Mouse (Mus musculus) yolk sac, embryonic 10.5 days (tissue): ENCODE results near the gene Me3.

Source experiments
- DNase-seq: peaks from one replicate; pipeline ENCODE4 v3.0.0-alpha.2; 2017; ENCODE audit warnings: low spot score

The Me3 gene

GRCm38 (mm10) chr7:89632342-89633251, at the start of gene Me3:
TSS of gene Me3 (plus strand) at chr7:89632392.
- DNase-seq, result peak; percentile 17

DNA sequence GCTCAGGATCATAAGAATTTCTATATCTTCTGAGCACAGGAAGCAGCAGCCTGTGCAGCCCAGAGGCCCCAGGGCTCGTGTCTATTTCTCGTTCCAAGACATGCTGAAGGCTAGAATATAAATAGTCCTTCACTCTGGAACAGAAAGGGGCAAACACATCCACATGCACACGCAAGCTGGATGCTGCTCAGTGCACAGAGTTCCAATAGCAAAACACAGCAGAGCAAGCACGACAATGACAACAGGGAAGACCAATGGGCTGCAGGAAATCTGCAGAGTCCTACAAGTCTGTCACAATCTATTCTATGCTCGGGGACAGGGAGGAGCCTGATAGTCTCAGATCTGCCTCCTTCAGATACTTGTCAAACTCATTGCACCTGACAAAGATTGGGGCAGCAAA, 42.2 kb upstream of the Me3 start:
- DNase-seq, result no peak

DNA sequence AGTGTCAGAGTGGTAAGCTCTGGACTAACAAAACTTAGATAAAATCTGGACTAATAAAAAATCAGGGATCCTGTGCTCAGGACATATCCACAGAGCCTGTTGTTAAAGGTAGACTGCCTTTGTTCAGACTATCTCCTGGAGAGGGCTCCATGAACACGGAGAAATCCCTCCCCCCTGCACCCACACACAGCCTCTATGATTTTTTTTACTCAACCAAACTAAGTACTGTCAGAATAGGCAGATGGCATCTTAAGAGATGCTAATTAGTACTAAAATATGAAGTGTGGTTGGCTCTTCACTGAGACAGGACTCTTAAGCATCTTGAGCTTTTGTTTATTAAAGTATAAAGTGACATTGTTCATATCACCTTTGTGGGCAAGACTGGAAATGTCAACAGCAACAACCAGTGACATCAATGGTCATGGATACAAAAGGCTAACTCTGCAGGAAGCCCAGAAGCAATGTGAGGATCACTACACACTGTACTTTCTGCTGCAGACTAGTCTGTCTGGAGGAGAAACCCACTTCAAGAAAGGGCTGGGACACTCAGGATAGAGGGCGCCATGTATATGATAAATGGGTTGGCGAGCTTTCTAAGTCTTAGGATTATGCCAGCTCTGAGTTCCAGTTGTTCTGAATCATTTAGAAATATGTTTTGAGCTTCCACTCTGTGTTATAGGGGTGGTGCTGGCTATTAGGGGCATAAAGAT, 41.5 kb upstream of the Me3 start:
- DNase-seq, result no peak

GRCm38 (mm10) chr7:89595813-89596212, 36.4 kb upstream of the Me3 start:
- DNase-seq, result no peak

DNA sequence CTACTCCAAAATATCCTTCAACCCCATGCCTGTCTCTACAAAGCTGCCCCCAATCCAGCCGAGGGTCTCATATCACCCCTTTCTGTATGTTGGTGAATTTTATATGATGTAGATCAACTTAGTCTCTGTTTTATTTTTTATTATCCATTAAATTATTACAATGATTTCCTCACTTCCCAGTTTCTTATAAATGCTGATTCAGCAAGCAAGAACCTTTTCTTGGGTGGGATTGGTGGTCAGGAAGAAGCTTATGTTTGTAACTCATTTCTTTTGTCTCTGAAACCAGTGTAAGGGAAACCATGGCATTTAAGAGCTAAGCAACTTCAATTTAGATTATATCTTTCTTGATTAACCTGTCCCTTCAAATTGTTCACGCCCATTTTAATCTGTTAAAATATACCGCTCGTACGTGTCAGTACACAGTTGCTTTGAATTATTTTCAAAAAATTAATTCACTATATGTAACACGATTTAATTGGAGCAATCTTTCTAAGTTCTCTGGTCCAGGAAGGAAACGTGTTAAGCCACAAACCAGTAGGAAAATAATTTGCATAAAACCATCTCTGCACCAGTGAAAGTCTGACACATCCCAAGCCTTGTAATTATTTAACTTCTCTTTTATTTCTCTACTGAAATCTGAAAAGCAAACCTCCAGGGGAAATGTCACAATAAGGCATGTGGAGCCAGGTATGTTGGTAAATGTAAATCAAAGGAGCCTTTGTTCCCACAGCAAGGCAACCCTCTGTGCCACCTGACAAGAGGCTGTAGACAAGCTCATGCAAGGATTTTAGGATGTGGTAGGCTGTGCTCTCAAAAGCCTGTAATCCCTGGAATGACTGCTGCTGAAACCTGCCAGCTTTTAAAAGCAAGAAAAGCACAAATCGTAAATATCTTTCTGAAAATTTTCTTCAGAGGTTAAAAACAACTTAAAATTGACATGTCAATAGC, 26.3 kb upstream of the Me3 start:
- no peak for DNase-seq

- DNase-seq, result no peak
Measured at GRCm38 (mm10) chr7:89607329-89607728, 24.9 kb upstream of the Me3 start.

GRCm38 (mm10) chr7:89611236-89611635, 21.0 kb upstream of the Me3 start:
- no peak for DNase-seq

DNA sequence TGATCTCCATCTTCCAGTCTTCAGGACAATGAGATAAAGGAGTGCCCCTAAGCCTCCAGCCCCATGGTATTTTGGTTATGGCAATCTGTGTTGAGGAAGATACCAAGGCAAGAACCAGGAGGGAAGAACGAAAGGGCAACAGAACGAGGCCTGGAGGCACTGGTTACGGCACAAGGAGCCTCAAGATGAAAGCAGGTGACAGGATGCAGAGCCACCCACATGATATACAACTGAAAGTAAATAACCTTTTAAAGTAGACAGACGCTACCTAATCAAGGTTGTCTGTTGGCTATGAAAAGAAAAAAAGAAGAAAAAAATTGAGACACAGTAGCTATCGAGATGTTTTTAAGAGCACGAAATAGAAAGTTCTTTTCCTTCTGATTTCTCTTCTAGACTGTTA, 16.0 kb upstream of the Me3 start:
- no peak for DNase-seq

DNA sequence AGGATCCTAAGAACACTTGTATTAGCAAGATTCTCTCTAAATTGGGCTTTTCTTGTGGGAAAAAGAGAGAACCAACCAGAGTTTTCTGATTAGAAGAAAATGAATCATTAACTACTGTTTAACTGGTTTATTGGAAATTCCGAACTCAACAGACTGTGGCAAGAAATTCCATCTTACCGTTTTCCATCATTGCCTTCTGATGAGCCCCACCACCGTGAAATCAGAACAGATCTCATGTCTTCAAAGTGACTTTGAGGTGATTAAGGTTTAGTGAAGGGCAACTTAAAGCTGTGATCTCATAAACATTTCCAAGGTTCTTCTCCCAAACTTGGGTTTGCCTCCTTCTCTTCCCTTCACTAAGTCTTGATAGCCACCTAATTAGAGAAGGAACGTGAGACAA, 8.9 kb upstream of the Me3 start:
- DNase-seq, result no peak

GRCm38 (mm10) chr7:89627393-89627792, 4.8 kb upstream of the Me3 start:
- DNase-seq, result no peak

DNA sequence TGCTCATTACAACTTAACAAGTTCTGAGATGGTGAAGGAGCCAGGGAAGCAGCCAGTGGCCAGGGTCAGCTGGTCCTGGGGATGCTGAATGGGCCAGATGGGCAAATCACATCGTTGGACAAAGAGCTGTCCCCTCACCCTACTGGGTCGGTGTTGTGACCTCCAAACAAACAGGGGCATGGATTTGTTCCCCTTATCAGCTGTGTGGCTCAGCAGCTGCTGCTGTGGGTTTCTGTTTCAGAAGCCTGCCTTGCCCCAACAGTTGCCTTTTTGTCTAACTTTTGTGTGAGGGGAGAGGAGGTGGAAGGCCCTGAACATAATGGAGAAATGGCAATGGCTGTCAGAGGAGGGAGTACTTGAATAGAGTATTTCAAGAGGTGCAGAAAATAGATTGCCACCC, 4.2 kb upstream of the Me3 start:
- DNase-seq, result no peak

DNA sequence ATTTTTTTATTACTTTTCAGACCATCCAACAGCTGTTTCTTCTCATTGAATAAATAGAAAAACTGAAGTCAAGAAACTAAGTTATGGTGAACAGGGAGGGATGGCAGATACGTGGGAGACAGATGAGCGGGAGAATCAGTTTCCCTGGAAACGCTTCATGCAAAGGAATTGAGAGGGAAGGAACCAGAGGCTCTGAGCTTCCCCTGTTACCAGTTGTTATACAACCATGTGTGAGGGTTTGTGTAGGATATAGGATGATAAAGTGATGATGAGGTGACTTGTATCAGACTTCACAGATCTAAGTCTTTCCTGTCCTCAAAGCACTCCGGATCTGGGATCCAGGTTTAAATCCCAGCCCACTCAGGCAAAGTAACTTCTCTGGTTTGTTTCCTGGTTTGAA, 3.2 kb upstream of the Me3 start:
- no peak for DNase-seq

- DNase-seq, result no peak
Measured at GRCm38 (mm10) chr7:89629914-89630313, 2.3 kb upstream of the Me3 start.

- no peak for DNase-seq
Measured at GRCm38 (mm10) chr7:89630796-89631195, 1.4 kb upstream of the Me3 start.

DNA sequence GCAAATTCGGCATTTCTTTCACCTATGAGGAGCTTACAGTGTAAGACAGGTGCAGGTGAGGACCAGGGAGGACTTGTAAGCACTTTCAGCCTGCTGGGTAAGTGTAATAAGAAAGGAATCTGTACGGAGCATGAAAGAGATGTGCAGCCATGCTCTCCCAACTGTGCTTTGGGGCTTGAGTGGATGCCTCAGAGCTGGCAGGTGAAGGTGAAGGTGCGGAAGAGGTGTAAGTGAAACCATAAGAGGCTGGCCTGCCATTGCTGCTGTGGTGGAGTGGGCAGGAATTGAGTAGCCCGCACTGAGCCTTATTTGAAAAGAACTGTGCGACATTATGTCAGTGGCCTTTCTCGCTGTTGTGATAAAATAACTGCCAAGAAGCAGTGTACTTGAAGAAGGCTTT, 8.3 kb downstream of the Me3 start:
- DNase-seq, result no peak

DNA sequence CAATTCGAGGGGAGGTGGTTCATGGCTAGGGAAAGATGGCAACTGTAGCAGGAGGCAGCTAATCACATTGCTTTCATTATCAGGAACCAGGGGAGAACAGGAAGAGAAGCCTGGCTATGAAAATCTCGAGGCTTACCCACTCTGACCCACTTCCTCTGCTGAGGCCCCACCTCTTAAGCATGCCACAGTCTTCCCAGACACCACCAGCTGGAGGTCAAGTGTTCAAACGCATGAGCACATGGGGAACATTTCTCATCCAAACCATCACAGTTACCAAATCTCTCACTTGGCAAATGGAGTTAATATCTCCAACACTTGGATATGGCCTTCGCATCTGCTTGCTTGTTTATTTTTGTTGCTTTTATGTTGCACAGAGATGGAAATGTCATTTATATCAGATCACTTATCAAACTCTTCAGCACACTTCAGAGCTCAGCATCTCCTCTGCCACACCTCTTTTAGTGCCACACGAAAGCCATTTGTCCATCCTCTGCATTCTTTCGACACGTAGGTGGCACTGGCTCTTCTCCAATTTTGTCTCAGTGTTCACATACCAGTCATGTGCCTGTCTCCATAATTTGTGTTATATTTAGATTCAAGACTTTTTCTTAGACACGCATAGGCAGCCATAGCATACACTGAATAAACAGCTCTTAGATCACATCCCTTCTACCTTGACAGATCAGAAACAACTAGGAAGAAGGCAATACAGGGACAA, 8.9 kb downstream of the Me3 start:
- no peak for DNase-seq

DNA sequence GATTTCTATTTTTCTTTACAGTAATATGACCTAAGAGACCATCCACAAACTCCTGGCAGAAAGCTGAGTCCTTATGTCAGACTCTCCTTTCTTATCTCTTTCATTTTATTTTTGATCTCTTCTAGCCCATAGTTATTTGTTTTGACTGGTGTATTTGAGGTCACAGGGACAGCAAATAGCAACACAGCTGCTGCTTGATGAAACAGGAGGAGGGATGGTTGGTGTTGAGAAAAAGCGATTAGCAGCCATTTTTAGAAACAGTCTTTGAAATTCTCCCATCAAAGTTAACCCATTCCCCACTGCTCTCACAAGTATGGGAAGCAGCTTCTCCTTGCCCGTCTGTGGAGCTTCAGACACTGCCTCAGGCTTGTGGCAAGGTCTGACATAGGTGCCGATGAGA, 12.8 kb downstream of the Me3 start:
- DNase-seq, result no peak

DNA sequence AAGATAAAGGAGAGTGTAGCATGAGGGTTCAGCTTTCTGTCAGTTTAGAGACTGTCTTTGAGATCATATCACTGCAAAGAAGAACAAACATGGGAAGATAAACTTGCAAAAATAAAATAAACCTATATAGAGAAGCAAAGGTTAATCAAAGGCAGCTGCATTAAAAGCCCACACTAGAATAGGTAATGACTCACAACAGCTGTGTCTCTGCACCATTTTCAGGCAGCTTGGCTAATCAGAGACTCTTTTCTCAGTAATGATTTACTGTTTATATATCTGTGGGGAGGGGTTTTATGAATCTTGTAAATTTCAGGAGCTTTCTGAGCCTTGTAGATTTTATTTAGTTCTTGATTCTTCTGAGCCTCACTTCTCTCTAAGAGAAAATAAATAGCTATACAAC, 15.7 kb downstream of the Me3 start:
- DNase-seq, result no peak

- no peak for DNase-seq
Measured at GRCm38 (mm10) chr7:89657183-89657582, 25.0 kb downstream of the Me3 start.

DNA sequence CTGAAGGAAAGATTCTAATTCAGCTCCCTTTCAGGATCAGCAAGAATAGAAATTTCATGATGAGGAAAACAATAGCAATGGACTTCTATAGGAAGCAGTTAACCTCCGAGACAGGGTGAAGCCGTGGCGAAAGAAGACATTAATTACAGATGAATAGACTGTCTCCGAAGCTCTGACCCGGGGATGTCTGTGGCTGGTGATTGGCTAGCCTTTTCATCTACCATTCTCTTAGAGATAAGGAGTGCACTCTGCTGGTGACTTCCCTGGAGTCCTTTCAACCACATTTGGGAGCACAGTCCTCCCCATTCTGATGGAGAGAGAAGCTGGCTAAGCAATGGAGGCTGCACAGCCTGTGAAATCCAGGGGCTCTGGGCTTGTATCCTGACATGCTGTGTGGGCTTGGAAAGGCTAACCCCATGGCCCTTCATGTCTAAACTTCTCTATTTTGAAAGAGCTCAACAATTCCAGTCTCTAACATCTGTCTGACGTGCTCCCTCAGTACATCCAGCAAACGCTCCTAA, 25.6 kb downstream of the Me3 start:
- DNase-seq, result no peak

GRCm38 (mm10) chr7:89664197-89664596, 32.0 kb downstream of the Me3 start:
- DNase-seq, result no peak
